Mouse (Mus musculus) granulocyte monocyte progenitor cell, adult 5-6 weeks (primary cell): ENCODE measurements at regions not wholly inside any gene's neighbourhood (a gene's known extent, or its start where the extent isn't known, plus 50 kb on each side); places are given as distances from the start of the nearest gene placed in this dataset.

ENCODE experiments used
- ATAC-seq: replicated peaks from 2 replicates; pipeline ENCODE4 v1.8.0; 2016; ENCODE audit warnings: mild to moderate bottlenecking, moderate TSS enrichment, inconsistent platforms; ENCODE audit not compliant: poor library complexity, severe bottlenecking

- no peak for ATAC-seq
Measured at GRCm38 (mm10) chr1:90395331-90396016, 191.7 kb downstream of the Ackr3 start.

GRCm38 (mm10) chr1:90396660-90397059 lies 192.9 kb downstream of the Ackr3 start:
- ATAC-seq = no peak

- no peak for ATAC-seq
Measured at GRCm38 (mm10) chr1:90397355-90397754, 193.6 kb downstream of the Ackr3 start.

- no peak for ATAC-seq
Measured at GRCm38 (mm10) chr1:90398396-90398975, 194.7 kb downstream of the Ackr3 start.

- no peak for ATAC-seq
Measured at GRCm38 (mm10) chr1:90403057-90403456, 199.3 kb downstream of the Ackr3 start.

- no peak for ATAC-seq
Measured at GRCm38 (mm10) chr1:90404717-90405487, 197.9 kb upstream of the Cops8 start.

- no peak for ATAC-seq
Measured at GRCm38 (mm10) chr1:90406663-90407062, 196.1 kb upstream of the Cops8 start.

GRCm38 (mm10) chr1:90408504-90409215 lies 194.1 kb upstream of the Cops8 start:
- ATAC-seq = no peak

GRCm38 (mm10) chr1:90409236-90409635 lies 193.5 kb upstream of the Cops8 start:
- ATAC-seq = no peak

GRCm38 (mm10) chr1:90412511-90413045 lies 190.2 kb upstream of the Cops8 start:
- ATAC-seq = no peak

GRCm38 (mm10) chr1:90414751-90415150 lies 188.0 kb upstream of the Cops8 start:
- ATAC-seq = no peak

GRCm38 (mm10) chr1:90424066-90424821 lies 178.5 kb upstream of the Cops8 start:
- no peak for ATAC-seq

GRCm38 (mm10) chr1:90428334-90428733 lies 174.4 kb upstream of the Cops8 start:
- no peak for ATAC-seq

GRCm38 (mm10) chr1:90428774-90429173 lies 174.0 kb upstream of the Cops8 start:
- ATAC-seq = no peak

- no peak for ATAC-seq
Measured at GRCm38 (mm10) chr1:90430480-90430879, 172.3 kb upstream of the Cops8 start.

GRCm38 (mm10) chr1:90431783-90432182 lies 171.0 kb upstream of the Cops8 start:
- ATAC-seq = no peak

GRCm38 (mm10) chr1:90433911-90434310 lies 168.9 kb upstream of the Cops8 start:
- no peak for ATAC-seq

- ATAC-seq = no peak
Measured at GRCm38 (mm10) chr1:90440638-90441037, 162.1 kb upstream of the Cops8 start.

GRCm38 (mm10) chr1:90441134-90441868 lies 161.5 kb upstream of the Cops8 start:
- ATAC-seq = no peak
